Mouse (Mus musculus): ENCODE data around the gene Gm5868.

The Gm5868 gene

DNA sequence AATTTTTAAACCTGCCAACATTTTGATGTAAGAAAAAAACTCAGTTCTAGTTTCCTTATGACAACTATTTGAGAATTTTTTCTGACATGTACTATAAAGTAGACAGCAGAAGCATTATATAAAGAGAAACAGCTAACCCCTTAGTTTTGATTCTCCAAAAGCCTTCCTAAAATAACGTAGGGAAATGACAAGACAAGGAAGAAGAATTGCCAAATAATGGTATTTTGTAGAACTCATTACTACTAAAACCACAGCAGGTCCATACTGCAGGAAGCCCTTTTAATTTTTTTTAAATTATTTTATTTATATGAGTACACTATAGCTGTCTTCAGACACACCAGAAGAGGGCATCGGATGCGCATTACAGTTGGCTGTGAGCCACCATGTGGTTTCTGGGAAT, 36.1 kb downstream of the Gm5868 start:
- no peak for DNase-seq (ENCODE audit: extremely low spot score, low read depth, low spot score)
